8 mouse cellular contexts compared by ENCODE assay signal in the genomic region with DNA sequence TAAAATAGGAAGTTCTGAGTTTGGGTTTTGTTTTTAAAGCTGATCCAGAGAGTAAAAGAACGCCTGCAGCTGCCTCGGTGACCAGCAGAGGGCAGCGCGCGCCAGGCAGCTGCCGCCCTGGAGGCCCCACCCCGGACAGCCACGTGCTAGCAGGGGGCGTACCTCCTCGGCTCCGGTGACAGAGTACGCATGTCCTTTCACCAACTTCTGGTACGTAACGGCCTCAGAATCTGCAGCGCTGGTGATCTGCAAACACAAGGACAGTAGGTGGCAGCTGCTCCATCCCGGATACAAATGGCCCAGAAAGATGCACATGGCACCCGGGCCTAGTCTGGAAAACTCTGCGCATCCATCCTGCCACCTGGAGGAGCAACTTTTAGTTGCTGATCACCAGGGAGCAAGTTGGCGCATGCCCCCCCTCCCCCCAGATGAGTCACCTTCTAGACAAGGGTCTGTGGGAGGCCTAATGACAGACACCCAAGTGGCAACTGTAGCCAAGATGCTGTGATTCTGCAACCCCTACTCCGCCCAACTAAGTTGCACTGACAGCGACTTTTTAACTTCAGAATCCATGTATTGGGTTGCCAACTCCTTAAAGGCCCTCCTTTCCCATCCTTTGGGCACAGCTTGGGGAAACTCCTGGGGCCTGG. TPM values are rescaled to one million over a fixed set of nuclear protein-coding genes. Genes with fewer than 3 reads are reported as not detected.
DNase-seq lines count a peak whose midpoint lies in the region; ATAC-seq lines count a peak whose summit lies in the region.

No protein-coding gene starts in this region.

- intact Hi-C loops in gastrocnemius, postnatal 14 days (cut with DNase I; ENCODE audit: low total_unique reads) = loop anchor here (2.0 to 5.0 kb wide), 2 partner anchors 23 to 52 kb away; no protein-coding TSS in a partner anchor

- peak; percentile 98 for ATAC-seq in megakaryocyte progenitor cell, adult 5-6 weeks (replicated peaks; ENCODE audit: poor library complexity)

- peak; percentile 90 to 95 for DNase-seq in adrenal gland, adult 18-20 months (ENCODE audit: low spot score in 2 of 2)
- DNase-seq in embryo, embryonic 10.5 days (ENCODE audit: low spot score) = peak; percentile 92
- peak; percentile 95 for DNase-seq in gastrocnemius, postnatal 14 days
- peak; percentile 96 for DNase-seq in induced T-regulatory cell, adult 2 months (ENCODE audit: low read depth)
- DNase-seq in left cerebral cortex, adult 9 months (ENCODE audit: low spot score in 2 of 2) = peak; percentile 90 to 95
- peak; percentile 93 to 95 for DNase-seq in right cerebral cortex, postnatal 10 days (ENCODE audit: low spot score in 2 of 2)
- peak; percentile 93 for DNase-seq in urinary bladder, postnatal 14 days (ENCODE audit: low spot score)

RNA-seq across cellular contexts. Expression of a gene that starts 27.5 kb away (rescaled TPM):
- 100 to 1,000 TPM in 1 of 2 experiments, 10 to 100 TPM in 1; 63.1 to 122 TPM for total RNA-seq in adrenal gland, adult 18-20 months (2021)
- total RNA-seq in gastrocnemius, postnatal 14 days (2021) = 10 to 100 TPM; 60.2 to 70.7 TPM
- 4.1 and 9.7 TPM in 2 replicates for total RNA-seq in megakaryocyte progenitor cell, adult 5-6 weeks (2015)
- total RNA-seq in megakaryocyte progenitor cell, adult 5-6 weeks (2017) = 8.7 and 10.5 TPM in 2 replicates

Comparison
In these comparisons a context has a peak if more than half of its experiments do, and no peak if none do; other contexts are left out.
1. Peak in every context shown above with its lines: DNase-seq and ATAC-seq.
2. RNA of a gene that starts 27.5 kb away (total RNA-seq): 63.1 to 122 TPM in adrenal gland, adult 18-20 months and 60.2 to 70.7 TPM in gastrocnemius, postnatal 14 days; 4.1 to 10.5 TPM in megakaryocyte progenitor cell, adult 5-6 weeks; every median in the first group is over 4 times any median in the second.